Mouse (Mus musculus) testis, adult 2 months (tissue): ENCODE data around the gene Cdk1.

Experiments used
- CTCF ChIP-seq: fragments of 200-500 bp; IDR thresholded peaks from 2 replicates; pipeline ENCODE4 v1.5.1; 2012; ENCODE audit warnings: low read depth, mild to moderate bottlenecking, inconsistent platforms, low read length, moderate library complexity; ENCODE audit not compliant: control insufficient read depth, insufficient read depth, insufficient replicate concordance
- POLR2A ChIP-seq: fragments of 200-500 bp; IDR thresholded peaks from 2 replicates; pipeline ENCODE4 v1.6.1; 2012; ENCODE audit warnings: low read depth, mild to moderate bottlenecking, inconsistent platforms, low read length, moderate library complexity; ENCODE audit not compliant: control insufficient read depth

GRCm38 (mm10) chr10:69359666-69360065, 6.9 kb upstream of the Cdk1 start:
- TF ChIP-seq CTCF (no peak), POLR2A (no peak)
